Mouse (Mus musculus) intestine, embryonic 14.5 days (tissue): Measurements from ENCODE around the gene Tsks. TPM values are rescaled to one million over a fixed set of nuclear protein-coding genes. Genes with fewer than 3 reads are reported as not detected.

Experiments used
- ATAC-seq: fragments of 200-750 bp; cut with Nextera tagmentation; replicated peaks from 2 replicates; pipeline ENCODE4 v1.8.0; 2017; ENCODE audit warnings: low read depth, moderate number of reproducible peaks, moderate TSS enrichment, moderate library complexity; ENCODE audit not compliant: low FRiP score, low TSS enrichment
- DNase-seq: peaks from one replicate; pipeline ENCODE4 v3.0.0-alpha.2; 2018; ENCODE audit warnings: low spot score
- H3K27ac ChIP-seq: fragments of 300-500 bp; sonication (generic); 2 replicates; pipeline ENCODE4 v1.5.1; 2014; ENCODE audit warnings: low read depth, mild to moderate bottlenecking, control low read depth
- H3K27me3 ChIP-seq: fragments of 300-500 bp; sonication (generic); replicated peaks from 2 replicates; pipeline ENCODE4 v1.6.1; 2014; ENCODE audit warnings: low read length, control low read depth; ENCODE audit not compliant: control insufficient read depth, insufficient read depth
- H3K36me3 ChIP-seq: fragments of 300-500 bp; sonication (generic); 2 replicates; pipeline ENCODE4 v1.6.1; 2014; ENCODE audit warnings: low read length, control low read depth; ENCODE audit not compliant: control insufficient read depth, insufficient read depth
- H3K4me1 ChIP-seq: fragments of 300-500 bp; sonication (generic); replicated peaks from 2 replicates; pipeline ENCODE4 v1.6.1; 2014; ENCODE audit warnings: low read length, control low read depth, mixed read lengths; ENCODE audit not compliant: control insufficient read depth, insufficient read depth
- H3K4me2 ChIP-seq: fragments of 300-500 bp; sonication (generic); 2 replicates; pipeline ENCODE4 v1.6.1; 2014; ENCODE audit warnings: low read length
- H3K4me3 ChIP-seq: fragments of 300-500 bp; sonication (generic); 2 replicates; pipeline ENCODE4 v1.5.1; 2014; ENCODE audit warnings: low read depth, low read length, control low read depth, mixed read lengths
- H3K9ac ChIP-seq: fragments of 300-500 bp; sonication (generic); 2 replicates; pipeline ENCODE4 v1.6.1; 2014; ENCODE audit warnings: mild to moderate bottlenecking, low read length
- H3K9me3 ChIP-seq: fragments of 300-500 bp; sonication (generic); 2 replicates; pipeline ENCODE4 v1.6.1; 2016; ENCODE audit warnings: low read length, control low read depth; ENCODE audit not compliant: control insufficient read depth
- WGBS: fragments of 180-500 bp; shearing (Covaris S2); extraction: QIAGEN DNeasy Blood & Tissue Kit; methylation state at CpG from one replicate; pipeline ENCODE4 v1.1.7; 2014; 5-methylcytosine and 5-hydroxymethylcytosine counted together
- polyA plus RNA-seq: library from polyadenylated mRNA; unstranded; fragments of >200 nt; fragmentation: Nextera tagmentation; extraction: Ambion mirVana; gene quantifications from 2 replicates; pipeline ENCODE4 v1.2.1, GENCODE M21; 2014

Gene Tsks
- polyA plus RNA-seq, 1 experiment from 2014 or later = not detected

DNA sequence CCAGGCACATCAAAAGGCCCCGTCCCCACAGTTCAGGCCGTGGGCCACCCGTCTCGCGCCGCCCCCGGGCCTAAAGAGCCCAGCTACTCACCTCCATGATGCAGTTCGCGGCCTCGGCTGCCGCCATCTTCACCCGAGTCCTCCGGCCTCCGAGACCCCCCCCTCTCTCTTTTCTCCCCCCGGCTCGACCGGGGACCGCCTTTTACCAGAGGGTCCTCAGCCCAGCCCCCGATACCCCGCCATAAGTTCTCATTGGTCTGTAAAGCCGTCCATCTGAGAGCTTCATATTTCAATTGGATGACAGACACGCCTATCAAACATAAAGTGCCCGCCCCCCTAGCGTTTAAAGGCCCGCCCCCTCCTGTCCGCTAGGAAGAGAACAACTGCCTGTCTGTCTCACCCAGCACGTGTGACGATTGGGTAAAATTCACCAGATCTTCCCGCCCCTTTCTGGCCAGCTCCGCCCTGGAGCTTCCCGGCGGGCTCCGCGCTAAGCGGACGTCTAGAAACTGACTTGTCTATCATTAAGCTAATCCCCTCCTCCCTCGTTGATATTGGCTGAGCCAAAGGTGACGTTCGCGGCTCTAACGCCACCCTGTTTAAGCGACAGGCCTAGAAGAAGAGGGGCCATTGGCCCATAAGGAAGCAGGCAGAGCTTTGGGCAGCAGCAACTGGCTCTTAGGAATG is 43.3 kb downstream of the Tsks start, which contains the start of gene Prmt1:
Gene Prmt1 (minus strand): TSS at position 377 of the 687 bp plus-strand sequence.
- Histone ChIP-seq H3K9ac (peak within 1 kb of the TSS; percentile 99), H3K4me2 (peak within 1 kb of the TSS; percentile 77), H3K9me3 (no peaks in the 10 kb centered on the region), H3K36me3 (peaks cover 32% of the 10 kb centered on the region), H3K27me3 (no peaks in the 10 kb centered on the region), H3K4me3 (peak within 1 kb of the TSS; percentile 99), H3K27ac (peak within 1 kb of the TSS; percentile 93), H3K4me1 (peaks cover 22% of the 10 kb centered on the region)
- DNase-seq = peak; percentile 99
- WGBS = under 1% methylated on average over 42 of the region's 42 CpGs
- peak; percentile 94 for ATAC-seq

DNA sequence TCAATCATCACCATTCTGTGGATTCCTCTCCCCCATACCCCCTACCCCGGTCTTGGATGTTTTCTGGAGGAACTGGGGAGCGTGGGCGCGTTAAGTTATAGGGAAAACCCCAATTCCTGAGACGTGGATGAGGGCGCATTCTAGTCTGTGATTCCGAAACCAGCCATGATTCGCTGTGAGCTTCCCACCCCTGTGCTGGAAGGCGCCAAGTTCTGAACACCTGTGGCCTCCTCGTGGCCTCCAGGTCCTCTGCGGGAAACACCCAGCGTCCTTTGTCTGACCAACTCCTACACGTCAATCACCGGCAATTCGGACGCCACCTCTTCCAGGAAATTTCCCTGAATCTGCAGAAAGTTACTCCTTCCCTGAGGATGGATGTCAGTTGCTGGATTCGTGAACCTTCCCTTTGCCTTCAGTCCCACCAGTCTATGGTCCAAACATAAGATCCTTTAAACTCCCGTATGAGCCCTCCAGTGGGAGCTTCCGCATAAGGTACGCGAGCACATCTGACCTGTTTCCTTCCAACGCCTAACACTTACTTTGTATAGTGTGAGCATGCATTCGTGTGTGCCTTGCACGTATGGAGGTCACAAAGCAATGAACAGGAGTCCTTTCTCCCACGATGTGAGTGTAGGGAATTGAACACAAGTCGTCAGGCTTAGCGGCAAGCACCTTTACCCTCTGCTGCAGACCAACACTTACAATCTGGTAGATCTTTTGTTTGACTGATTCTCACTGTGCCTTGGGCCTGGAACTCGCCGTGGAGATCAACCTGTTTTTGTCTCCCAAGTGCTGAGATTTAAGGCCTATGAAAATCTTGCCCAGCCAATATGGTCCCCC is 44.1 kb downstream of the Tsks start:
- Histone ChIP-seq H3K27me3 (no peaks in the 10 kb centered on the region), H3K4me2 (peak overlapping the region; percentile 77), H3K9ac (peak overlapping the region; percentile 80), H3K9me3 (no peaks in the 10 kb centered on the region), H3K4me1 (peaks cover 22% of the 10 kb centered on the region), H3K27ac (peak overlapping the region; percentile 84), H3K36me3 (peaks cover 32% of the 10 kb centered on the region), H3K4me3 (peak overlapping the region; percentile 74)
- ATAC-seq (peak; percentile 34), DNase-seq (peak; percentile 91)
- WGBS = under 1% methylated on average over 29 of the region's 29 CpGs

DNA sequence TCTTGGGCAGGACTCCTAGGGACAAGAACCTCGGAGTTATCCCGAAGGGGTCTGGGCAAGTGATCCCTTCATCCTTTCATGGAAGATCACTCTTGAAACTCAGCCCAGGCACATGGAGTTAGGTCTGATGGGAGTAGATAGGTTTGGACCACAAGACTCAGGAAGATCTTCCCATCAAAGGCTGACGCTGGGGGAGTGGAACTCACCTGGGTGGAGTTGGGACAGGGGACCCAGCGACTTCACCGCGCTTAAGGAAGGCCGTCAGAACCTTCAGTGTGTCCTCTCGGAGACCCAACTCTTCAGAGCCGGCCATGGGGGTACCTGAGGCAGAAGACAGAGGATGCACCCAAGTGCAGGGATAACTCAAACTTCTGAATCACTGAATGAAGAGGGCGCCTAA is 53.7 kb downstream of the Tsks start:
- ATAC-seq = no peak
- no peak for DNase-seq
- peak overlapping the region; percentile 86; the same call in 1 of the 2 replicates for H3K27ac ChIP-seq
- peak overlapping the region; percentile 84 for H3K4me3 ChIP-seq
- no peaks in the 10 kb centered on the region for H3K27me3 ChIP-seq
- H3K4me1 ChIP-seq = peaks cover 18% of the 10 kb centered on the region
- peaks cover 63% of the 10 kb centered on the region for H3K36me3 ChIP-seq
- H3K9ac ChIP-seq = peak overlapping the region; percentile 86
- H3K4me2 ChIP-seq = peak overlapping the region; percentile 96
- WGBS = 10% methylated on average over 10 of the region's 10 CpGs
- H3K9me3 ChIP-seq = no peaks in the 10 kb centered on the region

GRCm38 (mm10) chr7:44997231-44997939 is 54.4 kb downstream of the Tsks start, which contains the start of gene Irf3:
Gene Irf3 (plus strand): TSS chr7:44997648.
- H3K9ac ChIP-seq = peak within 1 kb of the TSS; percentile 86
- peaks cover 63% of the 10 kb centered on the region for H3K36me3 ChIP-seq
- WGBS = under 1% methylated on average over 43 of the region's 43 CpGs
- H3K9me3 ChIP-seq = no peaks in the 10 kb centered on the region
- peak within 1 kb of the TSS; percentile 86 for H3K27ac ChIP-seq
- peak within 1 kb of the TSS; percentile 84 for H3K4me3 ChIP-seq
- peaks cover 18% of the 10 kb centered on the region for H3K4me1 ChIP-seq
- H3K27me3 ChIP-seq = no peaks in the 10 kb centered on the region
- peak within 1 kb of the TSS; percentile 96 for H3K4me2 ChIP-seq
- ATAC-seq (peak; percentile 89), DNase-seq (peak; percentile 98)

- Histone ChIP-seq H3K9ac (peak overlapping the region; percentile 86), H3K36me3 (peaks cover 65% of the 10 kb centered on the region), H3K4me2 (peak overlapping the region; percentile 96), H3K4me1 (peaks cover 18% of the 10 kb centered on the region), H3K27ac (peak overlapping the region; percentile 86), H3K4me3 (peak overlapping the region; percentile 84), H3K9me3 (no peaks in the 10 kb centered on the region), H3K27me3 (no peaks in the 10 kb centered on the region)
- 4% methylated on average over 15 of the region's 15 CpGs for WGBS
- ATAC-seq (peak; percentile 4; the same call in 1 of the 2 replicates), DNase-seq (no peak)
These were observed 55.0 kb downstream of the Tsks start for GRCm38 (mm10) chr7:44997940-44998428.

GRCm38 (mm10) chr7:44998501-44998955 is 55.5 kb downstream of the Tsks start, which contains the start of gene Bcl2l12:
Gene Bcl2l12 (minus strand): TSS chr7:44998712.
- H3K9me3 ChIP-seq = no peaks in the 10 kb centered on the region
- 5% methylated on average over 18 of the region's 18 CpGs for WGBS
- no peaks in the 10 kb centered on the region for H3K27me3 ChIP-seq
- peak within 1 kb of the TSS; percentile 86 for H3K9ac ChIP-seq
- peaks cover 18% of the 10 kb centered on the region for H3K4me1 ChIP-seq
- DNase-seq = peak; percentile 71
- no peak for ATAC-seq
- peak within 1 kb of the TSS; percentile 84 for H3K4me3 ChIP-seq
- peaks cover 65% of the 10 kb centered on the region for H3K36me3 ChIP-seq
- peak within 1 kb of the TSS; percentile 86 for H3K27ac ChIP-seq
- peak within 1 kb of the TSS; percentile 96 for H3K4me2 ChIP-seq

- Histone ChIP-seq H3K9ac (no peak overlapping the region), H3K36me3 (peaks cover 67% of the 10 kb centered on the region), H3K4me3 (no peak overlapping the region), H3K4me1 (peaks cover 18% of the 10 kb centered on the region), H3K4me2 (0 out of 2 replicates have a peak overlapping the region, but pooled peaks have one; percentile 96), H3K27me3 (no peaks in the 10 kb centered on the region), H3K9me3 (no peaks in the 10 kb centered on the region), H3K27ac (no peak overlapping the region)
- DNase-seq (no peak), ATAC-seq (no peak)
- 75% methylated on average over 11 of the region's 11 CpGs for WGBS
These were observed 56.7 kb downstream of the Tsks start for GRCm38 (mm10) chr7:44999753-45000152.
